Mouse (Mus musculus) cortical plate, adult 2 months (tissue): ENCODE results near the gene Aldh16a1. TPM values are rescaled to one million over a fixed set of nuclear protein-coding genes. Genes with fewer than 3 reads are reported as not detected.
A peak's percentile ranks its signal among the peaks of the same experiment; 100 is the strongest.
"Not testable (repeated sequence)": the region's sequence is repeated elsewhere in the genome, so short reads cannot be mapped to it uniquely, and the experiment has no call there.

Experiments used
- H3K27ac ChIP-seq: fragments of 200-500 bp; 2 replicates; pipeline ENCODE4 v1.5.1; 2012; ENCODE audit warnings: low read length, control low read depth, inconsistent platforms; ENCODE audit not compliant: insufficient read depth
- H3K4me1 ChIP-seq: fragments of 200-500 bp; 2 replicates; pipeline ENCODE4 v1.6.1; 2011; ENCODE audit warnings: low read length; ENCODE audit not compliant: control insufficient read depth, insufficient read depth
- H3K4me3 ChIP-seq: fragments of 200-500 bp; 2 replicates; pipeline ENCODE4 v1.5.1; 2011; ENCODE audit warnings: mild to moderate bottlenecking, low read length, control low read depth; ENCODE audit not compliant: insufficient read depth
- CTCF ChIP-seq: fragments of 200-500 bp; IDR thresholded peaks from 2 replicates; pipeline ENCODE4 v1.5.1; 2011; ENCODE audit warnings: mild to moderate bottlenecking, control low read depth, low read length; ENCODE audit not compliant: insufficient read depth; ENCODE audit errors: extremely low read depth
- POLR2A ChIP-seq: fragments of 200-500 bp; IDR thresholded peaks from 2 replicates; pipeline ENCODE4 v1.6.1; 2011; ENCODE audit warnings: mild to moderate bottlenecking, low read length, control low read depth; ENCODE audit not compliant: insufficient read depth; ENCODE audit errors: extremely low read depth
- polyA plus RNA-seq: library from polyadenylated mRNA; depleted of rRNA; stranded (reverse); fragments of >200 nt; gene quantifications from 2 replicates; pipeline ENCODE4 v1.2.3, GENCODE M21; 2012

Gene Aldh16a1
- polyA plus RNA-seq, 1 experiment = 10.3 TPM

- Histone ChIP-seq H3K4me3 (no peak overlapping the region), H3K27ac (no peak overlapping the region), H3K4me1 (no peaks in the 10 kb centered on the region)
- no peak for TF ChIP-seq CTCF
These were observed 40.9 kb downstream of the Aldh16a1 start for GRCm38 (mm10) chr7:45113476-45113875.

- no peak overlapping the region for H3K4me3 ChIP-seq
- TF ChIP-seq POLR2A = no peak
- no peak for TF ChIP-seq CTCF
- H3K27ac ChIP-seq = no peak overlapping the region
- H3K4me1 ChIP-seq = no peaks in the 10 kb centered on the region
These were observed 41.9 kb downstream of the Aldh16a1 start for GRCm38 (mm10) chr7:45112529-45112928.

- Histone ChIP-seq H3K4me3 (no peak overlapping the region), H3K27ac (no peak overlapping the region), H3K4me1 (no peaks in the 10 kb centered on the region)
- TF ChIP-seq POLR2A = no peak
These were observed 42.4 kb downstream of the Aldh16a1 start for GRCm38 (mm10) chr7:45111940-45112339.

- H3K4me3 ChIP-seq, H3K4me1 ChIP-seq, H3K27ac ChIP-seq: not testable (repeated sequence)
These were observed 44.3 kb downstream of the Aldh16a1 start for GRCm38 (mm10) chr7:45110089-45110488.

GRCm38 (mm10) chr7:45107052-45107645 is 47.2 kb downstream of the Aldh16a1 start:
- TF ChIP-seq CTCF (no peak), POLR2A (no peak)
- H3K4me1 ChIP-seq = no peaks in the 10 kb centered on the region
- no peak overlapping the region for H3K27ac ChIP-seq
- H3K4me3 ChIP-seq = no peak overlapping the region

GRCm38 (mm10) chr7:45106441-45106840 is 47.9 kb downstream of the Aldh16a1 start:
- no peak for TF ChIP-seq POLR2A
- TF ChIP-seq CTCF = no peak
- no peak overlapping the region for H3K27ac ChIP-seq
- no peaks in the 10 kb centered on the region for H3K4me1 ChIP-seq
- no peak overlapping the region for H3K4me3 ChIP-seq

- Histone ChIP-seq H3K4me1 (no peaks in the 10 kb centered on the region), H3K27ac (no peak overlapping the region), H3K4me3 (no peak overlapping the region)
- TF ChIP-seq CTCF (no peak), POLR2A (no peak)
These were observed 48.9 kb downstream of the Aldh16a1 start for GRCm38 (mm10) chr7:45105491-45105890.

GRCm38 (mm10) chr7:45104941-45105340 is 49.4 kb downstream of the Aldh16a1 start:
- TF ChIP-seq POLR2A = no peak
- no peak for TF ChIP-seq CTCF
- no peaks in the 10 kb centered on the region for H3K4me1 ChIP-seq
- H3K27ac ChIP-seq = no peak overlapping the region
- H3K4me3 ChIP-seq = no peak overlapping the region

GRCm38 (mm10) chr7:45103652-45104180 is 50.7 kb downstream of the Aldh16a1 start, which contains the start of gene Fcgrt:
Gene Fcgrt, minus strand, starts transcription at chr7:45103851.
- TF ChIP-seq CTCF = no peak
- TF ChIP-seq POLR2A = peak; percentile 45; the same call in 1 of the 2 replicates
- Histone ChIP-seq H3K4me3 (peak within 1 kb of the TSS; percentile 26; the same call in 1 of the 2 replicates), H3K4me1 (no peaks in the 10 kb centered on the region), H3K27ac (peak within 1 kb of the TSS; percentile 54)

- H3K27ac ChIP-seq = peak overlapping the region; percentile 54
- no peak for TF ChIP-seq CTCF
- no peak for TF ChIP-seq POLR2A
- peak overlapping the region; percentile 26; the same call in 1 of the 2 replicates for H3K4me3 ChIP-seq
- no peaks in the 10 kb centered on the region for H3K4me1 ChIP-seq
These were observed 51.3 kb downstream of the Aldh16a1 start for GRCm38 (mm10) chr7:45102940-45103585.
